8 mouse cellular contexts compared by ENCODE assay signal in genomic region chr4:134469341-134469796, GRCm38 (mm10). TPM values are rescaled to one million over a fixed set of nuclear protein-coding genes. Genes with fewer than 3 reads are reported as not detected.
DNase-seq lines count a peak whose midpoint lies in the region; ATAC-seq and TF ChIP-seq lines count a peak whose summit lies in the region.

No protein-coding gene starts in this region.

- no peaks in the 10 kb centered on the region for H3K9me3 ChIP-seq in embryonic facial prominence, embryonic 10.5 days
- no peaks in the 10 kb centered on the region for H3K9me3 ChIP-seq in intestine, postnatal 0 days (ENCODE audit: control insufficient read depth)
- H3K9me3 ChIP-seq in neural tube, embryonic 15.5 days (replicated peaks): no peaks in the 10 kb centered on the region

- no peak for ATAC-seq in intestine, postnatal 0 days
- peak; percentile 12; the same call in 1 of the 2 replicates for ATAC-seq in neural tube, embryonic 15.5 days (ENCODE audit: low FRiP score)

- peak overlapping the region; percentile 77; the same call in 1 of the 2 replicates for H3K9ac ChIP-seq in intestine, postnatal 0 days (ENCODE audit: low read depth, low read length)
- peak overlapping the region; percentile 83 for H3K9ac ChIP-seq in neural tube, embryonic 15.5 days (replicated peaks)

- H3K36me3 ChIP-seq in embryonic facial prominence, embryonic 10.5 days (replicated peaks): peaks cover 37% of the 10 kb centered on the region
- 0 out of 2 replicates have a peak, but pooled peaks cover 8% of the 10 kb centered on the region for H3K36me3 ChIP-seq in intestine, postnatal 0 days (ENCODE audit: control insufficient read depth, insufficient read depth)
- peaks cover 25% of the 10 kb centered on the region for H3K36me3 ChIP-seq in neural tube, embryonic 15.5 days

- peaks cover 4% of the 10 kb centered on the region for H3K4me1 ChIP-seq in lung, adult 2 months (ENCODE audit: control insufficient read depth, insufficient read depth, low read length)
- H3K4me1 ChIP-seq in embryonic facial prominence, embryonic 10.5 days: peaks cover 39% of the 10 kb centered on the region
- no peaks in the 10 kb centered on the region for H3K4me1 ChIP-seq in intestine, postnatal 0 days (replicated peaks; ENCODE audit: control insufficient read depth, insufficient read depth, low read length)
- H3K4me1 ChIP-seq in neural tube, embryonic 15.5 days: peaks cover 52% of the 10 kb centered on the region

- peak overlapping the region; percentile 20 for H3K4me3 ChIP-seq in lung, adult 2 months (replicated peaks; ENCODE audit: extremely low read depth, low read depth, low read length)
- peak overlapping the region; percentile 99 for H3K4me3 ChIP-seq in embryonic facial prominence, embryonic 10.5 days
- H3K4me3 ChIP-seq in intestine, postnatal 0 days (ENCODE audit: low read depth, low read length): peak overlapping the region; percentile 82
- peak overlapping the region; percentile 70 for H3K4me3 ChIP-seq in neural tube, embryonic 15.5 days (replicated peaks)

- 7% methylated on average over 6 of the region's 6 CpGs for WGBS in lung, adult 2 months
- WGBS in embryonic facial prominence, embryonic 10.5 days: 27% methylated on average over 6 of the region's 6 CpGs
- 9% methylated on average over 6 of the region's 6 CpGs for WGBS in intestine, postnatal 0 days
- 2% methylated on average over 6 of the region's 6 CpGs for WGBS in neural tube, embryonic 15.5 days

- no peak for DNase-seq in lung, adult 2 months
- no peak for DNase-seq in lung, postnatal 25 days (ENCODE audit: low spot score)
- DNase-seq in embryonic facial prominence, embryonic 10.5 days (ENCODE audit: low spot score): peak; percentile 37
- no peak for DNase-seq in ovary, postnatal 10 days (ENCODE audit: low spot score)
- no peak for DNase-seq in thymus, postnatal 4 days
- DNase-seq in thymus, postnatal 36 days: no peak

- H3K27ac ChIP-seq in embryonic facial prominence, embryonic 10.5 days (replicated peaks): peak overlapping the region; percentile 99
- H3K27ac ChIP-seq in intestine, postnatal 0 days (ENCODE audit: low read depth, low read length): no peak overlapping the region
- H3K27ac ChIP-seq in neural tube, embryonic 15.5 days (replicated peaks): peak overlapping the region; percentile 94

- H3K4me2 ChIP-seq in intestine, postnatal 0 days (replicated peaks; ENCODE audit: low read depth): peak overlapping the region; percentile 99
- H3K4me2 ChIP-seq in neural tube, embryonic 15.5 days: peak overlapping the region; percentile 91

- H3K27me3 ChIP-seq in embryonic facial prominence, embryonic 10.5 days (replicated peaks; ENCODE audit: low read depth, poor library complexity, severe bottlenecking): peaks cover 23% of the 10 kb centered on the region
- H3K27me3 ChIP-seq in intestine, postnatal 0 days (replicated peaks; ENCODE audit: control insufficient read depth, insufficient read depth, low read length): no peaks in the 10 kb centered on the region
- no peaks in the 10 kb centered on the region for H3K27me3 ChIP-seq in neural tube, embryonic 15.5 days (replicated peaks)

- TF ChIP-seq CTCF in lung, adult 2 months (IDR thresholded peaks at IDR 0.05; ENCODE audit: insufficient read depth, low read length): no peak
- no peak for TF ChIP-seq CTCF in intestine, postnatal 0 days (IDR thresholded peaks at IDR 0.05; ENCODE audit: low read depth)

- no peak for TF ChIP-seq POLR2A in lung, adult 2 months (IDR thresholded peaks at IDR 0.05; ENCODE audit: borderline replicate concordance, extremely low read depth, low read depth, low read length)

RNA-seq across cellular contexts. Expression of gene Stmn1, which starts 1.2 kb away (rescaled TPM):
- 18.8 and 38.6 TPM in 2 replicates for polyA plus RNA-seq in lung, adult 2 months (2012; rRNA removed)
- polyA plus RNA-seq in embryonic facial prominence, embryonic 10.5 days (2016; fragmentation: Nextera tagmentation; extraction: Ambion mirVana): 2,394 and 2,556 TPM in 2 replicates
- 398 and 412 TPM in 2 replicates for polyA plus RNA-seq in intestine, postnatal 0 days (2015; fragmentation: Nextera tagmentation; extraction: Ambion mirVana)
- polyA plus RNA-seq in neural tube, embryonic 15.5 days (2015; fragmentation: Nextera tagmentation; extraction: Ambion mirVana): 4,048 and 4,915 TPM in 2 replicates

RNA-seq across cellular contexts. Expression of gene Paqr7, which starts 27.1 kb away (rescaled TPM):
- polyA plus RNA-seq in lung, adult 2 months (2012; rRNA removed): 146 and 205 TPM in 2 replicates
- polyA plus RNA-seq in embryonic facial prominence, embryonic 10.5 days (2016; fragmentation: Nextera tagmentation; extraction: Ambion mirVana): 1.2 and 2.1 TPM in 2 replicates
- 62.6 and 70.3 TPM in 2 replicates for polyA plus RNA-seq in intestine, postnatal 0 days (2015; fragmentation: Nextera tagmentation; extraction: Ambion mirVana)
- polyA plus RNA-seq in neural tube, embryonic 15.5 days (2015; fragmentation: Nextera tagmentation; extraction: Ambion mirVana): 30.5 and 35.2 TPM in 2 replicates

RNA-seq across cellular contexts. Expression of gene Aunip, which starts 41.4 kb away (rescaled TPM):
- polyA plus RNA-seq in lung, adult 2 months (2012; rRNA removed): not detected in 2 replicates
- polyA plus RNA-seq in embryonic facial prominence, embryonic 10.5 days (2016; fragmentation: Nextera tagmentation; extraction: Ambion mirVana): 28.2 and 28.6 TPM in 2 replicates
- polyA plus RNA-seq in intestine, postnatal 0 days (2015; fragmentation: Nextera tagmentation; extraction: Ambion mirVana): 3.8 TPM in 2 replicates
- polyA plus RNA-seq in neural tube, embryonic 15.5 days (2015; fragmentation: Nextera tagmentation; extraction: Ambion mirVana): 1.8 and 5.4 TPM in 2 replicates

Comparison
In these comparisons a context has a peak if more than half of its experiments do, and no peak if none do; other contexts are left out.
1. H3K4me3 ChIP-seq: peak in every context shown above with its lines; median percentile 99 in embryonic facial prominence, embryonic 10.5 days; 82 in intestine, postnatal 0 days; 70 in neural tube, embryonic 15.5 days; 20 in lung, adult 2 months.
2. RNA of gene Stmn1, which starts 1.2 kb away (polyA plus RNA-seq): 4,048 to 4,915 TPM in neural tube, embryonic 15.5 days, 2,394 to 2,556 TPM in embryonic facial prominence, embryonic 10.5 days and 398 to 412 TPM in intestine, postnatal 0 days; 18.8 to 38.6 TPM in lung, adult 2 months; every median in the first group is over 10 times any median in the second.
3. RNA of gene Paqr7, which starts 27.1 kb away (polyA plus RNA-seq): 146 to 205 TPM in lung, adult 2 months, 62.6 to 70.3 TPM in intestine, postnatal 0 days and 30.5 to 35.2 TPM in neural tube, embryonic 15.5 days; 1.2 to 2.1 TPM in embryonic facial prominence, embryonic 10.5 days; every median in the first group is over 10 times any median in the second.